Mouse (Mus musculus) mature B cell (primary cell): ENCODE measurements around the gene Gm11232.

Experiments
- in situ Hi-C: fragments of 300-500 bp; cut with MboI; formaldehyde crosslinking; loops from 2 replicates; pipeline ENCODE4 v1.14.3; 2019

Gm11232 gene

GRCm38 (mm10) chr4:71757865-71758264 lies at the start of gene Gm11232:
Gene Gm11232 (minus strand): TSS chr4:71757965.
- in situ Hi-C loops: no loop called here

GRCm38 (mm10) chr4:71805977-71806534 lies 48.3 kb upstream of the Gm11232 start:
- in situ Hi-C loops: no loop called here

GRCm38 (mm10) chr4:71765529-71765928 lies 7.8 kb upstream of the Gm11232 start:
- in situ Hi-C loops: no loop called here

DNA sequence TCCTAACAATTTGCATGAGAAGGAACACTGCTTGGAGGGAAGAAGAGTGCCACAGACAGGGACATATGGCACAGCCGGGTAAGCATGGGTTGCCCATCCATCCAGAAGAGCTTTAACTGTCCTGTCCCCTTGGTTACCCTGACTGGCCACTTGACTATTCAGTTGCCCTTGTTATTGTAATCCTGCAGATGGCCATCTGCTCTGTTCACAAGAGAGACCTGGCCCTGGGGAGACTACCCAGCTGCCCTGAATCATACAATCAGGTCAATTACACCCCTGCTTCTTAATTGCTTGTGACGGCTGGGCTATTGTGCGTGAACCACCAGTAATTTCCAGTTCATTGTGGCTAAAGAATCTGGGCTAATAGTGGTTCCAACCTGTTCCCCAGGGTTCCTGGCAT lies 7.3 kb upstream of the Gm11232 start:
- in situ Hi-C loops: no loop called here

DNA sequence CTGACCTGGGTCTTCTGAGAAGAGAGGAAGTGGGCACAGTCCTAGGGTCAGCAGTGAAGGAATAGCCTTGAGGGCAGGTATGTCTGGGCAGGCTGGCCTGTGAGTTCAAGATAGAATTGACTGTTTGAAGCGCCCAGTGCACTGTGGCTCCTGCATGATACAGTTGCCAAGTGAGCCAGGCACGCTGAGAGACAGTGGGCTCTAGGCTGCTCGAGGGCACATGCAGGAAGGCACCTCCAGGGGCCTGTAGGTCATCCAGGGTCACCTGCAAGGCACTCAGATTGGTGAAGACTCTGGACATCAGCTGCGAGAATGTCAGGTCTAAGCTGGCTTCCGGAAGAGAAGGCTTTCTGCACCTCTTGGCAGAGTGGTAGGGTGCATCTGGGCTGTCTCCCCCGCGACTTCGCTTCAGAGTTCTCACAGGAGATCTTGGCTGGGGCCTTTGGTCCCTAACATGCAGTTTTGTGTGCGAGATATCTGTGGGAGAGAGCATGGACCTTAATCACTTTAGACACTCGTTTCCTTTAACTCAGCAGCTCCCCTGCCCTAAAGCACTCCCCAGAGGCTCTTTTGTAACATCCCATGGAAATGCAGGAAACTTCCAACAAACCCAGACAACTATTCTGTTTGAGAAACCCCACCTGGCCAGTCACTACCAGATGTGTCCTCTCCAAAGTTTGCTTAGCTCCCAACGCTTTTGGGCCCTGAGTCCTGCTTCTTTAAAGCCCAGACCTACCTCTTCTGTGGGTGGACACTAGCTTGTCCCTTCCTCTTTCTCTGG lies 1.1 kb downstream of the Gm11232 start:
- in situ Hi-C loops: no loop called here

GRCm38 (mm10) chr4:71745741-71746140 lies 12.0 kb downstream of the Gm11232 start:
- in situ Hi-C loops: no loop called here

GRCm38 (mm10) chr4:71736529-71736928 lies 21.2 kb downstream of the Gm11232 start:
- in situ Hi-C loops: no loop called here

GRCm38 (mm10) chr4:71735261-71735660 lies 22.5 kb downstream of the Gm11232 start:
- in situ Hi-C loops: no loop called here

- in situ Hi-C loops: no loop called here
Observed at GRCm38 (mm10) chr4:71729401-71729800, 28.4 kb downstream of the Gm11232 start.

DNA sequence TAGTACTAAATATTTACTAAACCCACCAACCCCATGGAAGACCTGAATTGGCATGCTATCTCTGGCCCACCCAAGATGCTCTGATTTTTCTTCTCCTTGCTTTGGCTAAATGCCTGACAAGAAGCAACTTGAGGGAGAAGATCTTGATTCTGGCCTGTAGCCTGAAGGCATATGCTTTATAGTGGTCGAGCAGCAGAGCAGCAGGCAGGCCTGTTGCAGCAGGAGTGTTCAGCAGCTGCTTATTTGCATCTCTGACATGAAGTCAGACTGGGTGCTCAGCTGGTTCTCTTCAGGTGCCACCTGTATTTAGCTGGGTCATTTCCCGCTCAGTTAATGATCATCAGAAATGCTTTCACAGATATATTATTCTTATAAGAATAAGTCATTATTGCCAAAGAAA lies 30.2 kb downstream of the Gm11232 start:
- in situ Hi-C loops: no loop called here

DNA sequence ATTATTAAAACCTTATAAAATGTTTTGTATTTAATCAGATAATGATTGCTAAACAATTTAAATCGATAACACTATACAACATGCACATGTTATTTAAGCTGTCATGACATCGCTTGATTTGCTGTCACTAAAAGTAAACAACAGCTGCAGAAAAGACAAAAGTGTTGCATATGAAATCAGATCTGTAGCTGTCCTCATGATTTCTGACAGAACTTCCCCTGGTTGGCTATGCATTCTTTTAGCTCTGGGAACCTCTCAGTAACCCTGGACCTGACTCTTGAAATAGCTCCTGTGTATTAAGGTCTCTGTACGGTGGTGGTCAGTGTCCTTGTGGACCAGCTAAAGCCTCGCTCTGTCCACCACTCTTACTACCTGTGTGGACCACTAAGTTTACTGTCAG lies 30.7 kb downstream of the Gm11232 start:
- in situ Hi-C loops: no loop called here

GRCm38 (mm10) chr4:71725889-71726288 lies 31.9 kb downstream of the Gm11232 start:
- in situ Hi-C loops: no loop called here
